Mouse (Mus musculus): Measurements from ENCODE around the gene Tmem94.

Tmem94 gene

GRCm38 (mm10) chr11:115810377-115810776 is 45.1 kb downstream of the Tmem94 start:
- DNase-seq, result peak; percentile 70

GRCm38 (mm10) chr11:115811381-115812093 is 46.3 kb downstream of the Tmem94 start:
- DNase-seq, result no peak

GRCm38 (mm10) chr11:115812095-115812494 is 46.9 kb downstream of the Tmem94 start:
- DNase-seq, result peak; percentile 79

DNA sequence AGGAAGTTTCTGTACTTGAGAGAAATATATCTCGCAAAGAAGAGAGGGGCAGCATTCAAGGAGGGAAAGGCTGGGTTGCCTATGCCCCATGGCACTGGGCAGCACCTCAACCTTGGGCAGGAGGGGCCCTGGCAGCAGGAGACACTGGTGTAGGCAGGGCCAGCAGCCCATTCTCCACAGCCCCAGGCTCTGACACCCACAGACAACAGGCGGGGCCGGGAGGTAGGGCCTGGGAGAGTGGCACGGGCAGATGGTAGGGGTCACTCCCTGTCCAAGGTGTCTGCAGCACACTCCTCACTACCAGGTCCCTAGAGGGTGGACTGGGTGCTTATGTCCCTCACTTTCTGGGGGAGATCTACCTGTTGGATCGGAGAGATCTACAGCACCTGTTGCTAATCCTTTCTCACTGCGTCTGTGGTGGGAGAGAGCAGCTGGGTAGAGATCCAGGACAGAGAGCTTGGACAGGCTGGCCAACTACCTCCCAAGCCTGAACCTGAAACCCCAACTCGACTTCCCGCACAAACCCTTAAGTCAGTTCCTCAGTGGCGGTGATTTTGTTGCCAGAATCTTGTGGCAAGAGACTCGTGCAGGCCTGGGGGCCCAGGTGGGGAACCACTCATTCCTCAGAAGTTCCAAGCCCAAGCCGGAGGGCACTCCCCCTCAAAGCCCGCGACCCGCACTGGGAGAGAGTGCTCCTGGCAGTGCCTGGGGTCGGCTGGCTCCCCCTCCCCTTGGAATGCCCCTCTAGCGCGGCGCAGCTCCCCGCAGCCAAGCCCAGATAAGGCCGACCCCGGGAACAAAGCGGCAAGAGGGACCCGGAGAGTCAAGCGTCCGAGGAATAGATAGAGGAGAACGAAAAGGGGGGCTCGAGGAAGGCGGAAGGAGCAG is 47.5 kb downstream of the Tmem94 start:
- no peak for DNase-seq

GRCm38 (mm10) chr11:115813507-115814296 is 48.5 kb downstream of the Tmem94 start, which contains the start of gene Caskin2:
TSS of gene Caskin2 (minus strand) at chr11:115813639.
- peak; percentile 96 for DNase-seq

- DNase-seq, result peak; percentile 89
Observed at GRCm38 (mm10) chr11:115814605-115815450, 49.6 kb downstream of the Tmem94 start, which contains the start of gene Tsen54. TSS of gene Tsen54 (plus strand) at chr11:115814724.

DNA sequence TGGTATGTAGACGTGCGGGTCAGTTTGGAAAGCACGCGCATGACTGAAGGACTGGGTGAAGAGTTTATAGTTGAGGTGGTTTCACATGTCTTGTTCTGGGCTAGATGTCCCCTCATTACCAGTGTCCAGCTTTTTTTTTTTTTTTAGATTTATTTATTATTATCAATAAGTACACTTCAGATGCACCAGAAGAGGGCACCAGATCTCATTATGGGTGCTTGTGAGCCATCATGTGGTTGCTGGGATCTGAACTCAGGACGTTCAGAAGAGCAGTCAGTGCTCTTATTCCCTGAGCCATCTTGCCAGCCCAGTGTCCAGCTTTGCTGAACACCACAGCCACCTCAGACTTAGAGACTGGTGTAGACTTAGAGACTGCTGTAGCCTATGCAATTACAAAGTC is 52.1 kb downstream of the Tmem94 start:
- no peak for DNase-seq

- DNase-seq, result no peak
Observed at GRCm38 (mm10) chr11:115819915-115820623, 54.8 kb downstream of the Tmem94 start.

DNA sequence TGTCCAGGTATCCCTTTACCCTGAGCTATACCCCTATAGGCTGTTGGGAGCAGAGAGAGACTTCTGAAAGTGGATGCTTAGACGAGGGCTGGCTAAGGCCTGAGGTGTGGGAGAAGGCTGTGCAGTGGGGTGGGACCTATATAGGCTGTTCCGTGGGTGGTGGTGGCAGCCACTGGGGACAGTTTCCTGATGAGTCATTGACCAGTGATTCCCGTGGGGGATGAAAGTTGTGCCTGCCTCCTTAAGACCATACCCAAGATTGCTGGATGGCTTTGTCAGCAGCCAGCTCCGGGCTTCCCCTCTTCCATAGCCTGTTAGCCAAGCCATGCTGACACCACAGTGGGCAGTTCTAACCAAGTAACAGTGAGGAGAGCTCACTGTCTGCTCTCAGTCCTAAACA is 55.8 kb downstream of the Tmem94 start:
- no peak for DNase-seq

GRCm38 (mm10) chr11:115823774-115824740 is 58.8 kb downstream of the Tmem94 start, which contains the start of gene Llgl2:
TSS of gene Llgl2 (plus strand) at chr11:115824049.
- DNase-seq, result peak; percentile 96

- DNase-seq, result peak; percentile 39
Observed at GRCm38 (mm10) chr11:115824813-115825212, 59.6 kb downstream of the Tmem94 start.

DNA sequence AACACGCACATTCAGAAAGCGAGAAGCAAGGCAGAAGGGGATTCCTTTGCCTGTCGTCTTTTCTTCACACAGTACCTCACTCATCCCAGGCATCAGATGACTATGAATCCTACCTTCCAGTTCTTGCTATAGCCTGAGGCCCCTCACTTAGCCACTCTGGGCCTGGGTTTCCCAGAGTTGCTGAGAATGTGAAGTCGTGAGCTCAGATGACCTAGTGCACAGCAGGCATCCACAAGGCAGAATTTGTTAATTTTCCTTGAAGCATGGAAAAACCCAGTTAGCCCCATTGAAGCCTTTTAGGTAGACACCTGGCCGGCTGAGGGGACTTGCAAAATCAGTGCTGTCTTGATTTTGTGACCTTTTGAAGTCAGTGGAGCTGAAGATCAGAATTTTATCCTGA is 61.3 kb downstream of the Tmem94 start:
- no peak for DNase-seq

GRCm38 (mm10) chr11:115827624-115828023 is 62.4 kb downstream of the Tmem94 start:
- peak; percentile 62 for DNase-seq

DNA sequence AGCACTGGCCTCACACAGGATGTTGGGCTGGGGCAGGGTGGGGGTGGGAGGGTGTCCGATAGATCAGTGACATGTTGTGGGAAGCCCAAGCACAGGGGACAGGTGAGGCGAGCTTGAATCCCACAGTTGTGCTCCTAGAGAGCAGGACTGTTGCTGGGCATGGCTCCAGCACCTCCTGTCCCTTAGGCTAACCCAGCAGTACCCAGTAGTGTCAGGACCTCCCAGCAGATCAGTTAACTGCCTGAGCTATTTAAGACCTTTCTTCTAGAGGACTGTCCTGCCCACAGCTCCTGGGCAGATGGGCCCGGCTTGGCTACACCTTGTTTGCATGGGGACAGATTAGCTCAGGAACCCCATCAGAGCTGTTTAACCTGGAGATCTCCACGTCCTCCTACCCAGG is 63.8 kb downstream of the Tmem94 start:
- no peak for DNase-seq

DNA sequence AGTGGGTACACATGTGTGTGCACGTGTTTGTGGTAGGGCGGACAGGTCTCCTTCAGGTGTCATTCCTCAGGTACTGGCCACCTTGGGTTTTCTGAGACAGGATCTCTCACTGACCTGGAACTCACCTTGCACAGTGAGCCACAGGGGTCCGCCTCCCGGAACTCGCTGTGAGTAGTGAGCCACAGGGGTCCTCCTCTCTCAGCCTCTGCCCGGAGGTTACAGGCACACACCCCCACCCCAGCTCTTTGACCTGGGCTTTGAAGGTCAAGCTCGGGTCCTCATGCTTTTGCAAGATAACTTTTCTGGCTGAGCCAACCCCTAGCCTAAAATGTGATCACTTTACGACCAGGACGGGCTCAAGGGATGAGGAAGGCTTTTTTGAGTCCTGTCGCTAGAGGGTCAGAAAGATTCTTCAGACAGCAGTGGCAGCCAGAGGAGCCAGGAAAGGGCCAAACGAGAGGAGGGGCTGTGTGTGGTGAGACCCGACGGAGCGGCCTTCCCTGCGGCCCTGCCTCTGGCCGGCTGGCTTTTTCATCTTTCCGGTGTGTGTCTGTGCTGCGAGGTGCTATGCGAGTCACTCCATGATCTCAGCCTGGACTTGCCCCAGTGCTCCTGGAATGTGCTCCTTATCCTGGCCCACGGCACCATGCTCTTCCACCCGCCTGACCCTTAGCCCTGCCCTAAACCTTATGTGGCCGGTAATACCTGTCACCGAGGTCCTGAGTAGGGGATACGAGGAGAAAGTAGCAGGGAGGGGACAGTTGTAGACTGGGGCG is 65.5 kb downstream of the Tmem94 start:
- no peak for DNase-seq

DNA sequence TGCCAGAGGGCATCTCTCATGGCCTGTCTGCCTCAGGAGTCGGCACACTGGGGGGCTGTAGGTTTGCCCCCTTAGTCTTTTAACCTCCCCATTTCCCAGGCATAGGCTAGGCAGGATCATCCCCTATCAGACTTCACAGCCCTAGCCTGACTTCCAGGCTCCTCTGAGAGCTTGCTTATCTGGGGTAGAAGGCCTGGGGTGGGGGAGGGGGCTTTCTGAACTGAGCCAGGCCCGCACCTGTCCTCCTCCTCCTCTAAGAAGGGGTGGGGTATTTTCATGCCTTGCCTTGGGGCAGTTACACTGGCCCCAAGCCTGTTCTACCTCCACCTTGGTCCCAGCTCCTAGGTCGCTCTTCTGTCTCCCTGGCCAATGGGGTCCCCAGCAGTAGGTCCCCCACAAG is 66.3 kb downstream of the Tmem94 start:
- no peak for DNase-seq

DNA sequence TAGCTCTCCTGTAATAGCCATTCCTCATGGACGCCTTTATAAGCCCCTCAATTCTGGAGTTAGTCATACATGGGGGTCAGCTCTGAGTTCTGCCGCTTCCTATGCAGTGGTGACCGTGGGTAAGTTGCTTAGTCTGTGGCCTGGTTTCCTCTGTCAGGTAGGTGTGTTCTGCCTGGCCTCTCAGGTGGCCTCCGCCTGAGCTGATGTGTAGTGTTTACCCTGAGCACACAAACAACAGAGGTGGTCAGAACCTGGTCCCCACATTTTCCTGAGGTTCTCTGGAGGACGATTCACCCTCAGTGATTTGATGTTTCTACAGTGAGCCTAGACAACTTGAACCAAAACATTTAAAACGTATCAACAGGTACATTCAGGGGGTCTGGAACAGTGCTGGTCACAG is 66.8 kb downstream of the Tmem94 start:
- peak; percentile 44 for DNase-seq

GRCm38 (mm10) chr11:115832523-115832922 is 67.3 kb downstream of the Tmem94 start:
- DNase-seq, result peak; percentile 65

DNA sequence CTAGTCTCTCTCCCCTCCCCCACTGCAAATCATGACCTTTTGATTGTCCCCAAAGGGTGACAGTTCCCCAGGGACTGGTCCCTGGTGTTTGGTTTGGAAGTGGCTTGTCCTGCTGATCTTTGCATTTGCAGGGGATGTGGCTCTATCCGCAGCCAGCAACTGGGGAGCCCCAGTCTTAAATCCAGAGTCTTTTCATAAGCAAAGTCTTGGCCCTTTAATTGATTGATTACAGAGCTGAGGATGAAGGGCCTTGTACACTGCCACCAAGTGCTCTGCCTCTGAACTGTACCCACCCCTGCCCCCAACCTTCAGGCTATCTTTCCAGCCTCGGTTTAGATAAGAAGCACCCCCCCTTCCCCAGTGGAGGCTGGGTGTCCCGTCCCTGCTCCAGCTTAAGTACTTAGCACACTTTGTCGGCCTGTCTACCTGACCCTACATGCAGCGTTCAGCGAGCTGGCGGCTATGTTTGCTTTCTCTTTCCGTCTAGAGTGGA is 67.8 kb downstream of the Tmem94 start:
- DNase-seq, result peak; percentile 65
